Mouse (Mus musculus) embryo, embryonic 11 days (tissue): Measurements from ENCODE around the gene Ndufb6.
"Not testable (repeated sequence)": the region's sequence is repeated elsewhere in the genome, so short reads cannot be mapped to it uniquely, and the experiment has no call there.

Source experiments
- DNase-seq: peaks from one replicate; pipeline ENCODE4 v3.0.0-alpha.2; 2015

Ndufb6 gene

GRCm38 (mm10) chr4:40279276-40279900, at the start of gene Ndufb6:
Gene Ndufb6 (minus strand): TSS chr4:40279421.
- peak; percentile 96 for DNase-seq

GRCm38 (mm10) chr4:40327161-40327560, 47.9 kb upstream of the Ndufb6 start:
- no peak for DNase-seq

GRCm38 (mm10) chr4:40324620-40325019, 45.4 kb upstream of the Ndufb6 start:
- DNase-seq: no peak

GRCm38 (mm10) chr4:40317404-40317803, 38.2 kb upstream of the Ndufb6 start:
- DNase-seq: no peak

- DNase-seq: no peak
Observed at GRCm38 (mm10) chr4:40313026-40313425, 33.8 kb upstream of the Ndufb6 start.

GRCm38 (mm10) chr4:40312213-40312612, 33.0 kb upstream of the Ndufb6 start:
- DNase-seq: no peak

GRCm38 (mm10) chr4:40310796-40311383, 31.7 kb upstream of the Ndufb6 start:
- DNase-seq: no peak

- DNase-seq: no peak
Observed at GRCm38 (mm10) chr4:40309682-40310081, 30.5 kb upstream of the Ndufb6 start.

- DNase-seq: no peak
Observed at GRCm38 (mm10) chr4:40302445-40303125, 23.4 kb upstream of the Ndufb6 start.

GRCm38 (mm10) chr4:40301076-40301789, 22.0 kb upstream of the Ndufb6 start:
- peak; percentile 89 for DNase-seq

GRCm38 (mm10) chr4:40299169-40299568, 19.9 kb upstream of the Ndufb6 start:
- DNase-seq: no peak

- not testable (repeated sequence) for DNase-seq
Observed at GRCm38 (mm10) chr4:40291511-40291910, 12.3 kb upstream of the Ndufb6 start.

- no peak for DNase-seq
Observed at GRCm38 (mm10) chr4:40289046-40289445, 9.8 kb upstream of the Ndufb6 start.

GRCm38 (mm10) chr4:40287415-40287814, 8.2 kb upstream of the Ndufb6 start:
- no peak for DNase-seq

- DNase-seq: peak; percentile 76
Observed at GRCm38 (mm10) chr4:40285582-40285981, 6.4 kb upstream of the Ndufb6 start.

GRCm38 (mm10) chr4:40278880-40279275, 343 bp downstream of the Ndufb6 start:
- DNase-seq: no peak

GRCm38 (mm10) chr4:40269430-40270032, 9.7 kb downstream of the Ndufb6 start, which contains the start of the genes Smim27 and Topors:
Gene Smim27 (plus strand): TSS chr4:40269579.
Gene Topors (minus strand): TSS chr4:40269850.
- peak; percentile 98 for DNase-seq

GRCm38 (mm10) chr4:40268835-40269234, 10.4 kb downstream of the Ndufb6 start:
- no peak for DNase-seq

GRCm38 (mm10) chr4:40268204-40268813, 10.9 kb downstream of the Ndufb6 start:
- peak; percentile 96 for DNase-seq

GRCm38 (mm10) chr4:40267681-40268080, 11.5 kb downstream of the Ndufb6 start:
- DNase-seq: no peak

- DNase-seq: no peak
Observed at GRCm38 (mm10) chr4:40264321-40264720, 14.9 kb downstream of the Ndufb6 start.

- no peak for DNase-seq
Observed at GRCm38 (mm10) chr4:40254385-40255103, 24.7 kb downstream of the Ndufb6 start.
